Mouse (Mus musculus) bone marrow, adult 2 months (tissue): ENCODE data around the gene Fgfr2.

Source experiments
- CTCF ChIP-seq: fragments of 200-500 bp; IDR thresholded peaks from 2 replicates; pipeline ENCODE4 v1.5.1; 2011; ENCODE audit warnings: low read length, control low read depth; ENCODE audit not compliant: control insufficient read depth, insufficient read depth
- POLR2A ChIP-seq: fragments of 200-500 bp; IDR thresholded peaks from 2 replicates; pipeline ENCODE4 v1.6.1; 2011; ENCODE audit warnings: low read depth, mild to moderate bottlenecking, control low read depth, low read length, borderline replicate concordance; ENCODE audit not compliant: control insufficient read depth

DNA sequence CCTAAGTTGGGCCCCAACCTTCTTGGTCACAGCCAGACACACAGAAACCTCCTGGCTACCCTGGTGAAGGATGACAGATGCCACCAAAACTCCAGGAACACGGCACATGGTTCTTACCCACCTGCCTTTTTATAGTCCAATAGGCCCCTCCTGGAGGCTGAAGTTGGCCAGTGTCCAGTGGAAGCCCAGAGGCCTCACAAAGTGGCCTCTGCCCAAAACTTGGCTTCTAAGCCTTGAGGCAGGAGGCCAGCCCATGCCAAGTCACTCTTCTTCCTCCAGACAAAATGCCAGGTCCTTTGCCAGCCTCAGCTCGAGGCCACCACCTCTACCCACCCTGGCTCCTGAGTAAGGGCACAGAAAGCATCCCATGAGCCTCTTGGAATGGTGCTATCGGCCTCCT lies 440.2 kb downstream of the Fgfr2 start:
- no peak for TF ChIP-seq CTCF
- no peak for TF ChIP-seq POLR2A
